Mouse (Mus musculus) mesoderm, embryonic 11.5 days (tissue): ENCODE data around the gene Polr1c.
A peak's percentile ranks its signal among the peaks of the same experiment; 100 is the strongest.

Experiments used
- DNase-seq: peaks from one replicate; pipeline ENCODE4 v3.0.0-alpha.2; 2012; ENCODE audit warnings: low read depth, low spot score

The Polr1c gene

GRCm38 (mm10) chr17:46265918-46266618, 18.2 kb upstream of the Polr1c start:
- DNase-seq, result peak; percentile 75

DNA sequence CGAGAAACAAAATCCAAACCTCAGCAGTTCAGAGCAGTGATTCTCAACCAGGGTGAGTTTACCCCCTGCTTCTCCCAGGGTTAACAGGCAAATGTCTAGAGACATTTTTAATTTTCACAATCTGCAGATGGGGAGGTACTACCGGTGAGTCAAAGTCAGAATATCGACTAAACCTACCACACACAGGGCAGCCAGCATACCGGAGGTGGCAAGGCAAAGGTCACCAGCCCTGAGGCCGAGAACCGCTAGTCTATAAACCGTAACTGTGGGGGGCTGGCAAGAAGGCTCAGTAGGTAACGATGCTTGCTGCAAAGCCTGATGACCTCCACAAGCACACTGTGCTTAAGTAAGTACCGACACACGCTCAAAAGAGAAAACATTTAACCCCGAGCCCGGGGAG, 17.6 kb upstream of the Polr1c start:
- DNase-seq, result no peak

GRCm38 (mm10) chr17:46262201-46262694, 14.4 kb upstream of the Polr1c start:
- no peak for DNase-seq

DNA sequence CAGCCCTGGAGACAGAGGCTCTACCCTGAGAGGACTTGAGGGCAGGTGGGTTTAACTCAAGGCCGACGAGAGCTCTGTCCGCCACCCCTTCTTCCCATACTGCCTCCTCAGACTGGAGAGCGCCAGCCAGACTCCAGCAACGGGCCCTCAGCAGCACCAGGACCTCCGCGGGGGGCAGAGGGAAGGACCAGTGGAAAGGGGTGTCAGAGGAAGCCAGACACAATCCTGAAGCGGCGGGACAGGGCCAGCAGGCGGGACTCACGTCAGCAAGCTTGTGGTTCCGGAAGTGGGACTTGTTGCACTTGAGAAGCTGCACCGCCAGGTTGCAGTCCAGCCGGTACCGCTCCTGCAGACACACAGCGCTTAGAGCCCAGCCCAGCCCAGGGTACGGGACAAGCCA, 11.8 kb upstream of the Polr1c start:
- DNase-seq, result no peak

- no peak for DNase-seq
Measured at GRCm38 (mm10) chr17:46258279-46259053, 10.6 kb upstream of the Polr1c start.

DNA sequence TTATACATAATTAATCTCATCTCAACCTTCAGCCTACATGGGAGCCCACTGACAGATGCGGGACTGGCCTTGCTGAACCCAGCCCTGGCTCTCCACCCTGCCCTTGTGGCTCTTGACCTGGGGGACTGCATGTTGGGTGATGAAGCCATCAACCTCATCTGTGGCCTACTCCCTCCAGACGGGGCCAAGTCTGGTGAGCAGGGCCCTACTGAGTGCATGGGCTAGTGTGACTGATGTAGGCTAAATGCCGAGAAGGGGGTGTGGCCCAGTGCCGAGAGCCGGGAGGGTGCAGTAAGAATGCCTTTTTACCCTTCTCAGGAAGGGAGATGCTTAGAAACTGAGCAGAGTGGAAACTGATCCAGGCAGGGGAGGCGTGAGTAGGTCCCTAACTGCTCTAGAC, 7.3 kb upstream of the Polr1c start:
- DNase-seq, result no peak

DNA sequence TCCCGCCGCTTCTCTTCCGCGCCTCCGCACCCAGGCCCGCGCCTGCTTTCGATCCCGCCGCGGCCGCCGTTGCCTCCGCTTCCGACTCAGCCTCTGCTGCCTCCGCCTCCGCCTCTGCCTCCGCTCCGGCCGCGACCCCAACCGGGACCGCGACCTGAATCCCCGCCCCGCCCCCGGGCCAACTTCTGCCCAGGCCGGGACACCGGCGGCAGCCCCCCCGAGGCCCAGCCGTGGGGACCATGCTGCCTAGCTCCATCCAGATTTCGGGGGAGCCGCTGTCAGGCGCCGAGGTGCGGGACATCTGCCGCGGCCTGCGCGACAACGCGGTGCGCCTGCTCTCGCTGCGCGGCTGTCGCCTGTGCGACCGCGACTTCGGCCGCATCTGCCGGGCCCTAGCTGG, 6.3 kb upstream of the Polr1c start:
- no peak for DNase-seq

- DNase-seq, result peak; percentile 91
Measured at GRCm38 (mm10) chr17:46253452-46254084, 5.7 kb upstream of the Polr1c start, which contains the start of gene Lrrc73. TSS of gene Lrrc73 (plus strand) at chr17:46253531.

GRCm38 (mm10) chr17:46252571-46253451, 5.0 kb upstream of the Polr1c start:
- DNase-seq, result peak; percentile 53

- no peak for DNase-seq
Measured at GRCm38 (mm10) chr17:46251174-46251573, 3.3 kb upstream of the Polr1c start.

GRCm38 (mm10) chr17:46248189-46248522, 302 bp upstream of the Polr1c start:
- DNase-seq, result no peak

DNA sequence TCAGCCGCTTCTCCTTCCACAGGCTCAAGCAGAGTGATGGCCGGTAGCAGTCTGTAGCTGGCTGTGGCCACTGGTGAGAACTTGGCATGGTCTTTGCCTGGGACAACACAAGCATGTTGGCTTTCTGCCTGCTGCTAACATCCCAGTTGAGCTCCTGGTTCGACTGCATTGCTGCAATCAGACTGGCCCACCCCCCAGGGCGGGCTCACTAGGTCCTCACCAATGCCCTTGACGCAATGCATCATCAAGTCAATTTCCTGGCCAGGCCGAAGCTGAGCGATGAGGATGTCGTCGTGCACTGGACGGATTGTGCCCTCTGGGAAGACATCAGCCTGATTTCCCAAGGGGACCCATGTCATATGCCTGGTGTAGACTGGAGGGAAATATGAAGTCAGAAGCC, 3.3 kb downstream of the Polr1c start:
- no peak for DNase-seq

- no peak for DNase-seq
Measured at GRCm38 (mm10) chr17:46243624-46244023, 4.2 kb downstream of the Polr1c start.

DNA sequence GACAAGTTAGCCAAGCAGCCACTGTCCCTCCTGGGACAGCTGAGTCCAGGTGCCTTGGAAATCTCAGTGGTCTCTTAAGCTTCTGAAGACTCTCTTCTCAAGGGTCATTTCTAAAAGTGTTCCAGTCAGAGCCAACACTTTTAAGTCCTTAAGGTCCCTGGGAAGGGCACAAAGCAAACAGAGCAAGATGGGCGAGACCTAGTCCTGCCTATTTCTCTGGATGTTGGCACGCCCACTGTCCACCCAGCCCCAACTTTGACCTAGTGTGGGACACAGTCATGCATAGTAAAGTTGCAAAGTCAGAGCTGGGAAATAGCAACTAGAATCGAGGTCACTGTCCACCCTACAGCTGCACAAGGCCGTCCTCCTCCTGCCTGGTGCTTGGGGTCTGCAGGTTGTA, 4.9 kb downstream of the Polr1c start:
- no peak for DNase-seq

DNA sequence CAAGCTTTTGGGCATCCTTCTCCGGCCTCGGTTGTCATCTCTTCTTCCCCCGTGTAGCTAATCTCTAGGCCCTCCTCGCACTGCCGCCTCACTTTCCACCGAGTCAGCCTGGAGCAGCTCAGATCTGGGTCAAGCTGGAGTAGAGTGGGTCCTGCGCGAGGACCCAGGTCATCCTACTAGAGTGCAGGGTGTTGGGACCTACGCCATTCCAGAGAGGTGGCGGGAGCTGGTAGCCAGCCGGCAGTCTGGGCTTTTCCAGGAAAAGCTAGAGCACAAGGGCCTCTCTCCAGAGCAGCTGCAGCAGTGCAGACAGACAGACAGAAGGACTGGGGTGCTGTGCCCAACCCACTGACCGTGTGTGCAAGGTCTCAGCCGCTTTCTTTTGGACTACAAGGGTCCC, 5.6 kb downstream of the Polr1c start:
- no peak for DNase-seq

DNA sequence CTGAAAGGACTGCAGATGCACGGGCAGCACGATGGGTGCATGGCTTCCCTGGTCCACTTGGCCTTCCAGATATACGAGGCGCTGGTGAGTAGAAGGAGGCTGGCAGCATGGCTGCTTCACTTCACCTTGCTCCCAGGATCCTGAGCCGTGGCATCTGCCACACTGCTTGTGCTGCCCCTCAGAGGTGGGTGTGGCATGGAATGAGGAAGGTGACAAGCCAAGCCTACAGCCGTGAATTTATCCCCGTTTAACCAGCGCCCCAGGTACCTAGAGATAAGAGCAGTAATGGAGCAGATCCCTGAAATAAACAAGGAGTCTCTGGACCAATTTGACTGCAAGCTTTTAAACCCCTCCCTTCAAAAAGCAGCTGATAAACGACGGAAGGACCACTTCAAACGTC, 6.4 kb downstream of the Polr1c start:
- no peak for DNase-seq

DNA sequence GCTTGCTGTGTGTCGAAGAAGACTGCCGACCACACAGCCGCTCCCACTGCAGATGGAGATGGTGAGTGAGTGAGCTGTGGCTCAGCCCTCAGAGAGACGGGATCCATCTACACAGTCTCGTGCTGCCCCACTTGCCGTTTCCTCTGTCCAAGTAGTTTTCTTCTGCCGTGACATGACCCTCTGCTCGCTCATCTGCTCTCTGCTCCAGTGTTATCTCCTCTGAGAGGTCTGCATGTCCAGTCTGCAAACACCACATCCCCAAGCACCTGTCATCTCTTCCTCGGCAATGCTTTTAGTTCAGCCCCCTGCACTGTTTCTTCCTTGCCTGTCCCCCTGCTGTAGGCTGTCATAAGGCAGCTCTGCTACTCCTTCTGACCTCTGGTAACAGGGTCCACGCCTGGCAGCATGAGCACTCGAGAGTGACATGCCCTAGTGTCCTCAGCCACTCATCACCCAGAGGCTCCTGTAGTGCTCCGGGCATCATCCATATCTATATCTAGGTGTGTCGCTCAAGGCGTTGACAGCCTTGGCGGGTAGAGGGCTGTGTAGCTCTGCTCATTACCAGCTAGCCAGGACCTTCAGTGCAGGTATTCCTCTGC, 8.2 kb downstream of the Polr1c start:
- DNase-seq, result no peak

GRCm38 (mm10) chr17:46237480-46237879, 10.4 kb downstream of the Polr1c start:
- no peak for DNase-seq

DNA sequence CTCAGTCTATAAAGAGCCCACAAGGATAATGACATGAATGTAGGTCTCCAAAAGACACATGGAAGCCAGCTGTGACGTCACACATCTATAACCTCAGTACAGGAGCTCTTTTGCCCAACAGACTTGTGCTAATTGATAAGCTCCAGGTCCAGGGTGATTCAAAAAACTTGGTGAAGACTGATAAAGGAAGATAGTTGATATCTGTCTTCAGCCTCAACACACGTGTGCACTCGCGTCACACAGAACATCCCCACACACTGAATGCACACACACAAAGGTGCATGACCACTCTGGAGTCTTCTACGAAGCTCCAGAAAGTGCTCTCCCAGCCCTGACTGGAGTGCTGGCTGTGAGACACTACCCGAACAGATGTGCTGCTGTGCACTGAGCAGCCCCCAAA, 10.8 kb downstream of the Polr1c start:
- no peak for DNase-seq

GRCm38 (mm10) chr17:46236067-46236466, 11.8 kb downstream of the Polr1c start:
- DNase-seq, result no peak

DNA sequence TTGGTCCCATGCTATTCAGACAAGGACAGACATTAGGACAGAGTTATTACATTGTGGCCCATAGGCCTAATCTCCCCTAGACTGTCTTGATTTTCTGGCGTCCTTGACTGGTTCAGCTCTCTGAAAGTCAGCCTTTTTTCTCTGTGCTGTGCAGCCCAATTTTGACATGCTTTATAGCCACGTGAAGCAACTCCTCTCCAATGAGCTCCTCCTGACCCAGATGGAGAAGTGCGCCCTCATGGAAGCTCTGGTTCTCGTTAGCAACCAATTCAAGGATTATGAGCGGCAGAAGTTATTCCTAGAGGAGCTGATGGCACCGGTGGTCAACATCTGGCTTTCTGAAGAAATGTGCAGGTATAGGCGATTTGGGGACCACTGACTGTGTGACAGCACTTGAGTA, 20.3 kb downstream of the Polr1c start:
- DNase-seq, result no peak
